Mouse (Mus musculus) ES-E14 (cell line): ENCODE measurements around the gene Erlin1.

Experiments used
- CHD2 ChIP-seq: IDR thresholded peaks from 2 replicates; pipeline ENCODE4 v1.6.1; 2014; ENCODE audit warnings: mild to moderate bottlenecking, low read depth, low read length, inconsistent platforms
- MAFK ChIP-seq: IDR thresholded peaks from 2 replicates; pipeline ENCODE4 v1.6.1; 2014; ENCODE audit warnings: mild to moderate bottlenecking, low read depth, low read length, inconsistent platforms; ENCODE audit not compliant: insufficient read depth
- ZC3H11A ChIP-seq: IDR thresholded peaks from 2 replicates; pipeline ENCODE4 v1.6.1; 2012; ENCODE audit warnings: low read depth, mild to moderate bottlenecking, inconsistent platforms, low read length, borderline replicate concordance

DNA sequence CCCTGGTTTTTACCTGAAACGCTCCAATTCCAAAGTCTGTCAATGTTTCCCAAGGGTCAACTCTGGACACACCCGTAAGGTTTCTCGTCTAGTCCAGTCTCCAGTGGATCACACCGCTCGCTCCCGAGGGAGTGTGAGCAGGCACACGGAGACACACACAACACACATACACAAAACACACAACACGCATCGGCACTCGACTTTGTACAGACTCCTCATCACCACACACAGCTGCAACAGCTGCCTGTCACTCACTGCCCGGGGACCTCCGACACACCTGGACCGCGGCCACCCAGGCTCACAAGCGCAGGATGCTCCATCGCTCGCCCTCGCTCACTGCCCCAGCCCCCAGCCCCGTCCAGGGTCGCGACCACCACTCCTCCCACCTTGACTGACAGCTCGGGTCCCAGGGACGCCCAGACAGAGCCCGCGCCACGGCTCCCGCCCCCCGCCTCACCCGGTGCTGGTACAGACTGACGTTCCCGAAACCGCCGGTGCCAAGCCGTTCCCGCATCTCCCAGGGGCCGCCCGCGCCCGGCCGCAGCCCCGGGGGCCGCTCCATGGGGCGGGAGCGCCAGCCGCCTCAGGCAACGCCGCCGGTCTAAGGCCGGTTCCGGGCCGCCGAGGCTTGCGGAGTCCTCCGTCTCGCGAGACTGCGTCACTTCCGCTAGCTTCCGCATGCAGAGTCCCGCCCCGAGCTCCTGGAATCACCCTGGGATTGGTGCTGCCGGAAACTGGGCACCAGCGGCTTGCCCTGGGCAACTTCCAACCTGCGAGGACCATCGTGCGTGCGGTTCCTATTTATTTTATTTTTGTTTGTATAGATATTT lies 37.5 kb upstream of the Erlin1 start, which contains the start of gene Chuk:
- TF ChIP-seq MAFK, result no peak
- TF ChIP-seq CHD2, result peak; percentile 98
- TF ChIP-seq ZC3H11A, result no peak
